Mouse (Mus musculus) cerebellum, postnatal 14 days (tissue): ENCODE results near the gene Fut7.

Experiments
- DNase-seq, 2 experiments: peaks; one replicate each; pipeline ENCODE4 v3.0.0; 2021; ENCODE audit warnings: mixed read lengths in 2 of 2

The Fut7 gene

DNA sequence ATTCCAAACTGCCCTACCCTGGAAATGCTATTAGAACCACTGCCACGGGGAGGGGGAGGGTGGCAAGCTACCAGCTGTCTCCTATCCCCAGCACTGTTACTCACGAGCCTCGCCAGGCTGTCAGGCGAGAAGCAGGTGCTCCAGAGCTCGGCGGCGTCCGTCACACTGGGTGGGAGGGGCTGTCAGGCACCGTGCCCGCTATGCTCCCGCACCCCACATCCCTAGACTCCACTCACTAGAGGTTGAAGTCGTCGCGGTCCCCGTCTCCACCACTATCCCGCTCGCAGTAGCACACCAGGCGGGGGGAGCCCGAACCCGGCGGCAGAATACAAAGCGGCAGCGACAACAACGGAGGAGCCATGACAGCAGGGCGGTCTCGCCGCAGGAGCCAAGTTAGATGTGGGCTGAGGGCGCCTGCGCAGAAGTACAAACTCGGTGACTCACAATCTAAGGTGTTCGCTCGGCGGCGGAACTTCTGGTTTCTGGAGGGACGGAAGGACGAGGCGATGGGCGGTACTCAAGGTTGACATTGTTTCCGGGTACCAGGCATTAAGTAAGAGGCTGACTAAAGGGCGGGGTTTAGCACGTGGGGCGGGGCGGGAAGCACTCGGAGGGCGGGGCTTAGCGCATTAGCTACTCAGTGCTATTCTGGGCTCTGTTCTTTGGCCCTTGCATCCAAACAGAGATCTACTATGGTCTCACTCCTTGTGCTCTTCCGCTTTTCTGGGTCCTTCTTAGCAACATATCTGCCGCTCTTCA lies 37.7 kb downstream of the Fut7 start, which contains the start of gene Paxx:
Gene Paxx, minus strand, starts transcription at position 544 of the 759 bp plus-strand sequence.
- DNase-seq = peak; percentile 93 to 94

DNA sequence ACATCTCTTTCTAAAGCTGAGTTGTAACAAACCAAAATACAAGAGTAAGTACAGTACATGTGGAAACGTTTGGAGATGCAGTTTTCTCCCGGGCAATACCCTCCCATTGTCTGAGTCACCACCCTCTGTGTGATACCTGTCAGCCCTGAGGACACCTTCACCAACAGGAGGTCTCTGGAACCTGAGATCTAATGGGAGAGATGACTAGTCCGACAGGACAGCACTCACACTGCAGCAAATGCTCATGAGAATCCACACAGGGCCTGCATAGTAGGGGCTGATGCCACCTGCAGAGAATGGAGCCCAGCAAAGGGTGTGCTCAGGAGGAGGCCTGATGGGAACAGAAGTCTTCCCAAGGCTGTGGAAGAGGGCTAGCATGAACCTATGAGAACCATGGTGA lies 38.3 kb downstream of the Fut7 start:
- no peak for DNase-seq

DNA sequence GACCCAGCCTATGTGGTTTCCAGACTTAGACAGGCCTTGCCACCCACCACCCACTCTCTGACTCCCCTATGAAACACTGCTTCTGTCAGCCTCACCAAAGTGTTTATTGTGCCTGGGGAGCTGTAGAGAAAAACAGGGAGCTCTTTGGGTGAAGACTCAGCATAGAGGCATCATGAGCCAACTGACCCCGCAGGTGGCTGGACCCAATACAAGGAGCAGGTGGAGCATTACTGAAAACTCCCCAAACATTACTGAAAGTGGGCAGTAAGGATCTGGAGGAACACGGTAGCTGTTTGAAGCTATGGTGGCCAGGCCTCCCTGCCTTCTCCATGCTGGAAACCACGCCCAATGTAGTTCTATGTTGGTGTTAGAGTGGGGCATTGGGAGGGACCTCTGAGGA lies 40.6 kb downstream of the Fut7 start:
- peak; percentile 61 to 70 for DNase-seq

DNA sequence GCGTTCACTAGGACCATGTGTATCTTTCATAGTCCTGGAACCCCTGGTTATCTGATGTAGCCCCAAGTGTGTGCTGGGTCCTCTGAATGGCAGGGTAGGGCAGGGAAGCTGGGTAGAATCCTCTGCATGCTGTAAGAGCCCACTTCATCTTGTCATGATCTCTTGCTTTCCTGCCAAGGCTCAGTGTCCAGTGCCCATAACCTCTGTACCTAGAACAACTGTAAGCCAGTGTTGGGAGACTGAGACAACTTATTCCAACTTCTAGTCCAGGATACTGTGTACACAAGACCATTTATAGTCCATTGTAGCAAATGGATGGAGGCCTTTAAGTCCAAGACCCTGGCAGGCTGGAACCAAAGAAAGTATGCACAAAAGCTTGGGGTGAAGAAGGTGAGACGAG lies 42.2 kb downstream of the Fut7 start:
- no peak for DNase-seq

DNA sequence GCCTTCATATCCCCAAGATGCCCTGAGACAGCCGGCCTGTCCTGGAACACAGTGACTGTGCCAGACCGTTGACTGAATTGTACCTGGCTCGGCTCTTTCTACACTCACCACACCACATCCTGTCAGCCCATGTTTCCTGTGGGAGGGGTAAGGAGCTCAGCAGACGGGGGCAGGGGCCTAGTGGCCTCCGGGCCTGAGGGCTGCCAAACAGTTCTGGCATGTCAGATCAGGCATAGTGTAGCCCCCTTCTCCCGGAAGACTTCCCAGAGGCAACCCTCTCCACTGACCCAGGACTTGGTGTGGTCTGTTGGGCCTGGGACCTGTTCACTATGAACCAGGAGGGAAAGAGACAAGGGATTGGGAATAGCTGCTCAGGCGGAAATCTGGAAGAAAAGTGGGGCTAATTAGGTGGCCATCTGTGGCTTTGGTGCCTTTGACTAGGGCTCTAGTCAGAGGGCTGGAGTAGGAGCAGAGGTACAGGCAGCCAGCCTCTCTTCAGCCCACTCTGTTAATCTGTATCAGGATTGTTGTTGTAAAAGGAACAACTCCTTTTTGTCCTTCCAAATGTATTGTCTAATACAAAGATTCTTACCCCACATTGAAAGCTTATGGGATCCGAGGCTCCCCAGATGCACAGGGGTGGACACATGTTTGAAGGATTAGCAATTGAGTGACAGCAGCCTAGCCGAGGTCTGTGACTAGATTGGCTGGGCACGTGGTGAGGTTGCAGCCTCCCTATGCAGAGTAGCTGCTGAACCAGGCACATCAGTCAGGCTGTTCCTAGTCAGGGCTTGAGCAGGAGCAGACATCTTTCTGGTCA lies 43.0 kb downstream of the Fut7 start:
- peak in 1 of 2 experiments; percentile 60 for DNase-seq

DNA sequence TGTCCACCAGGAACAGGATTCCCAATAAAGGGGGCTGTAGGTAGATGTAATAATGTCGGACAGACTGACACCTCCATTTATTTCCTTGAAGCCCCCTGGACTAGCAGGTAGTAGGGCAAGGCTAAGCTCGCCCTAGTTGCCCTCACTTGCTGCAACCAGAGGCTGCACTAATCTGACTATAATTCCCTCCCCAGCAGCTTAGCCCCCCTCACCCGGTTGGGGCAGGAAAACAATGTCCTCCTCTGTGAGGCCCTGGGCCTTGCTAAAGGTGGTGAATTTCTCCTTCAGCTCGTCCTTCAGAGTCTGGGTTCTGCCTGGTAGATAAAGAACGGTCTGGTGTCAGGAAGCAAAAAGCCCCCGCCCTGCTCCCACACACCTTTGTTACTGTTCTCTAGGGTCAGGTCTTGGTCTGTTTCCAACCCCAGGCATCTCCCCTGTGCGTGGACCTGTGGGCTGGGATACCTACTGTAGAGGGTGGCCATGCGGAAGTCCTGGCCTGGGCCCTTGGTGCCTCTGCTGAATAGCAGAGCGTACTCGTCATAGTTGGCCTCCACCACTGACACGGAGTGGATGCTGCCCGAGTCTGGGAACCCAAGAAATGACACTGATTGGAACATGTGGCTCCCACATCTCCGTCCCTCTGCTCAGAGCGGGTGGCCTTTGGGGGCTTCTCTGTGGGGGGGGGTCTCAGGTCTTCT lies 44.7 kb downstream of the Fut7 start:
- DNase-seq = no peak

DNA sequence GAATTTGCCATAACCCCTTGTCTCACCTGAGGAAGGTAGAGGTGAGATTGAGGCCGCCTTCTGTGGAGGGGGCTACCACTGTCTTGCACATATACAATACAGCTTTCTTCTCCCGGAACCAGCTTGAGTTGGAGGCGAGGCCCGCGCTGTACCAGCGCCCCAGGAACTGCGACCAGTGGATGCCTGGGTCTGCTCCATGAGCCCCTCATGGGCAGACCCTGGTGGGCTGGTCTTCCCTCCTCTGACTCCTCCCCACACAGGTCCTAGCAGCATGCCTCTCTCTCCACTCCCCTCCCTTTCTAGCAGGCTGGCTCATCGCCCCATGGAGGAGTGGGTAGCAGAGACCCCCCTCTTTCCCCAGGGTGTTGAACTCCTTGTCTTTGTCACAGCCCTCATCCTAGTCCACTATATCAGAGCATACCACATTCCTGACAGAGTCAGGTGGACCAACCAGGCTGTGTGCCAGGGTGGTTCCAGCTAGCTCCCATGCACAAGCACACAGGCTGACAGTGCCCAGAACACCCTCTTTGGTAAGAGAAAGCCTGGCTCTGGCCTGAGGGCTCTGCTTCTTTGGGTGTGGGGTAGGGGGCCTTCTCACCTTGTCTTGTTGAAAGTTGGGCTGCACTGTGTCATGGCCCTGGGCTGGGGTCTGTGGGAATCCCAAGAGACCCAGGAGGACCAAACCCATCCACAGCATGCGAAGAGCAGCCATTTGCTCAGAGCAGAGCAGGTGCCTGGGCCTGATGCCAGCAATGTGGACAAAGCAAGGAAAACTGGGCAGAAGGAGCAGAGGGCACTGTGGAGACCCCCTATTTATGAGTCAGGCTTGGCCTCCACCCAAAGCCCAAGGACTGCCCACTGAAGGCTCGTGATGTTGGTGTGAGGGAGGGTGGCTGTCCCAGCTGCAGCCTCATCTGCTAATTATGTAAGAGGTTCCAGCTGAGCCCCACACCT lies 46.2 kb downstream of the Fut7 start:
- DNase-seq = peak; percentile 83 to 91

DNA sequence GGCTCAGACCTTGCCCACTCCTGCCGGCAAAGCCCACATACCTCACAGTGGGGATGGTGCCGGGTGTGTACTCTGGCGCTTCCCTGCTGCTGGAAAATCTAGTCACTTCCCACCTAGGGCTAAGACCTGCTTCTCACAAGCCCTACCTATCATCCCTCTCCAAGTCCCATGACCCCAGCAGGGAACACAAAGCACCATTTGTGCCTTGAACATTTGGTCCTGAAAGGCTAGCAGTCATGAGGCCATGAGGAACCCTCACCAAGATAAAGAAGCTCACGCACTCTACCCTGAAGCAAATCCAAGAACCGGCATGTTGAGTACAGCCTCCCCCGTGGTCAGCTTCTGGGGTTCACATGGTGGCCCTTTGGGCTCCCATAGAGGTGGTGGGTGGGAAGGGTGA lies 46.9 kb downstream of the Fut7 start, which contains the start of gene Ptgds:
Gene Ptgds, minus strand, starts transcription at position 78 of the 400 bp plus-strand sequence.
- DNase-seq = no peak

DNA sequence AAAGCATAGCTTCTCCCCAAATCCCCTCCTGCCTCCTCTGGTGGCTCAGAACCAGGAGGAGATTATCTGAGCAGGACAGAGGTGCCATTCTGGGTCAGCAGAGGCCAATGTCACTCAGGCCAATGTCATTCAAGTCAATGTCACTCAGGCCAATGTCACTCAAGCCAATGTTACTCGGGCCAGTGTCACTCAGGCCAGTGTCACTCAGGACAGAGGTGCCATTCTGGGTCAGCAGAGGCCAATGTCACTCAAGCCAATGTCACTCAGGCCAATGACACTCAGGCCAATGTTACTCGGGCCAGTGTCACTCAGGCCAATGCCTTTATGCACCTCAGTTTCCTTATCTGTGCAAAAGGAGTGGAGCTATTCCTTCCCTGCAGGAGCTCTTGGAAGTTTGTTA lies 49.5 kb downstream of the Fut7 start:
- no peak for DNase-seq
